Mouse (Mus musculus) C2C12 (cell line): ENCODE data around the gene Vmn1r228. TPM values are rescaled to one million over a fixed set of nuclear protein-coding genes. Genes with fewer than 3 reads are reported as not detected.

Experiments used
- H3K27me3 ChIP-seq: one replicate; pipeline ENCODE4 v1.6.1; 2011; ENCODE audit not compliant: control insufficient read depth, insufficient read depth, insufficient read length
- H3K36me3 ChIP-seq: one replicate; pipeline ENCODE4 v1.6.1; 2011; ENCODE audit not compliant: control insufficient read depth, insufficient read depth
- H3K4me3 ChIP-seq: one replicate; pipeline ENCODE4 v1.5.1; 2011; ENCODE audit warnings: mild to moderate bottlenecking, control low read depth; ENCODE audit not compliant: poor library complexity, insufficient read depth, severe bottlenecking
- H3K79me2 ChIP-seq: one replicate; pipeline ENCODE4 v1.6.1; 2011; ENCODE audit not compliant: control insufficient read depth, insufficient read depth
- H3K79me3 ChIP-seq: one replicate; pipeline ENCODE4 v1.6.1; 2011; ENCODE audit warnings: low read depth, control low read depth
- H3ac ChIP-seq: one replicate; pipeline ENCODE3; 2011; ENCODE audit warnings: low read depth; ENCODE audit not compliant: control insufficient read depth, insufficient read length
- CEBPB ChIP-seq: IDR thresholded peaks from one replicate; pipeline ENCODE4 v1.6.1; 2011; ENCODE audit warnings: low read depth, mild to moderate bottlenecking, control low read depth, moderate library complexity
- CTCF ChIP-seq: IDR thresholded peaks from one replicate; pipeline ENCODE4 v1.5.1; 2011; ENCODE audit not compliant: control insufficient read depth, insufficient read depth, insufficient read length
- FOSL1 ChIP-seq: IDR thresholded peaks from one replicate; pipeline ENCODE4 v1.8.0; 2011; ENCODE audit warnings: mild to moderate bottlenecking, low read length; ENCODE audit not compliant: poor library complexity, insufficient read depth, severe bottlenecking
- MAX ChIP-seq: IDR thresholded peaks from one replicate; pipeline ENCODE4 v1.6.1; 2011; ENCODE audit warnings: mild to moderate bottlenecking, control low read depth
- MYOD1 ChIP-seq: IDR thresholded peaks from one replicate; pipeline ENCODE4 v1.6.1; 2011; ENCODE audit warnings: low read depth; ENCODE audit not compliant: control insufficient read depth, insufficient read length
- MYOG ChIP-seq: IDR thresholded peaks from one replicate; pipeline ENCODE4 v1.6.1; 2011; ENCODE audit not compliant: control insufficient read depth, insufficient read length; ENCODE audit errors: extremely low read depth
- USF1 ChIP-seq: IDR thresholded peaks from one replicate; pipeline ENCODE4 v1.6.1; 2011; ENCODE audit warnings: low read depth, mild to moderate bottlenecking, control low read depth, moderate library complexity
- long read RNA-seq, 2 experiments: library from polyadenylated mRNA; unstranded; transcript quantifications; one replicate each; pipeline ENCODE4 v2.0.0; 2019 to 2020
- polyA plus RNA-seq: library from polyadenylated mRNA; unstranded; fragments of >200 nt; fragmentation: generic; extraction: Trizol; gene quantifications from one replicate; pipeline ENCODE4 v1.2.1, GENCODE M21; 2012; ENCODE audit warnings: missing spikeins

Gene Vmn1r228
- polyA plus RNA-seq, result not detected
- long read RNA-seq, experiment 1, result 0 reads
- long read RNA-seq, experiment 2, result 0 reads

- Histone ChIP-seq H3K79me2 (no peaks in the 10 kb centered on the region), H3K36me3 (no peaks in the 10 kb centered on the region), H3K27me3 (no peaks in the 10 kb centered on the region), H3K79me3 (no peaks in the 10 kb centered on the region), H3ac (no peak within 1 kb of the TSS), H3K4me3 (no peak within 1 kb of the TSS)
- TF ChIP-seq CEBPB, result no peak
- TF ChIP-seq FOSL1, result no peak
- TF ChIP-seq USF1, result no peak
- TF ChIP-seq MYOG, result no peak
- TF ChIP-seq MAX, result no peak
- no peak for TF ChIP-seq CTCF
- TF ChIP-seq MYOD1, result no peak
Measured at GRCm38 (mm10) chr17:20786057-20786456, at the start of gene Vmn1r228. Vmn1r228 (minus strand) TSS chr17:20786157.

DNA sequence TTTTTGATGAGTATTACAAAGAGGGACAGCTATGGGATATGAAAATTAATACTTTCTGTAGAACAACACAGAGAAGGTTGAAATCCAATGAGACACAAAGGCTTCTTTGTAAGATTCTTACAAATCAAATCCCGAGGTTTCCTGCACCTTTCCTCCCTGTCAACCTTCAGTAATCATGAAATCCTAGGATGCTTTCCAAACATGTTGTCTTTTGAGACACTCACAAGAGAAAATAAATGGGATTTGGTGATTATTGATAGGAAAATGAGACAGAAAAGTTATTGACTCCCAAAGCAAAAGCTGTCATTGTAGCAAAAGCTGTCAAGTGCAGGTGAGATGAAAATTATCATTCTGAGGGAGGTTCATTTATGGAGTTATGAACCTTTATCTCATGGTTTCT is 25.3 kb upstream of the Vmn1r228 start, which contains the start of gene Vmn1r229:
Vmn1r229 (plus strand) TSS at position 301 of the 400 bp plus-strand sequence.
- TF ChIP-seq MYOG (no peak), MYOD1 (no peak), CTCF (no peak), USF1 (no peak), MAX (no peak), CEBPB (no peak)
- Histone ChIP-seq H3K4me3 (no peak within 1 kb of the TSS), H3K27me3 (no peaks in the 10 kb centered on the region)

GRCm38 (mm10) chr17:20729543-20729942 is 56.4 kb downstream of the Vmn1r228 start, which contains the start of gene Vmn1r227:
Vmn1r227 (plus strand) TSS chr17:20729843.
- H3K79me2 ChIP-seq, result no peaks in the 10 kb centered on the region

More for the DNA sequence above, 25.3 kb upstream of the Vmn1r228 start, which contains the start of gene Vmn1r229:
- no peaks in the 10 kb centered on the region for H3K36me3 ChIP-seq
- H3ac ChIP-seq, result no peak within 1 kb of the TSS
- no peaks in the 10 kb centered on the region for H3K79me3 ChIP-seq
- no peaks in the 10 kb centered on the region for H3K79me2 ChIP-seq

More at GRCm38 (mm10) chr17:20729543-20729942, 56.4 kb downstream of the Vmn1r228 start, which contains the start of gene Vmn1r227:
- Histone ChIP-seq H3K27me3 (no peaks in the 10 kb centered on the region), H3K36me3 (no peaks in the 10 kb centered on the region), H3ac (no peak within 1 kb of the TSS), H3K79me3 (no peaks in the 10 kb centered on the region), H3K4me3 (no peak within 1 kb of the TSS)
- TF ChIP-seq FOSL1 (no peak), MYOG (no peak), USF1 (no peak), MYOD1 (no peak), CTCF (no peak), CEBPB (no peak)

Other genes starting within 250 kb of the Vmn1r228 start
- gene Vmn2r109, start 221.4 kb downstream of the Vmn1r228 start, polyA plus RNA-seq, result not detected
- not detected for gene Vmn2r110, start 189.7 kb downstream of the Vmn1r228 start, polyA plus RNA-seq
- not detected for gene Fpr-rs3, start 161.3 kb downstream of the Vmn1r228 start, polyA plus RNA-seq
- not detected for gene Vmn1r226, start 103.3 kb downstream of the Vmn1r228 start, polyA plus RNA-seq
- not detected for gene Vmn1r227, start 56.3 kb downstream of the Vmn1r228 start, polyA plus RNA-seq
- not detected for gene Vmn1r229, start 25.4 kb upstream of the Vmn1r228 start, polyA plus RNA-seq
- not detected for gene Vmn1r230, start 54.3 kb upstream of the Vmn1r228 start, polyA plus RNA-seq
- gene Vmn1r231, start 118.9 kb upstream of the Vmn1r228 start, polyA plus RNA-seq, result not detected
- not detected for gene Vmn1r232, start 133.6 kb upstream of the Vmn1r228 start, polyA plus RNA-seq
- 301 TPM for gene Ppp2r1a, start 159.2 kb upstream of the Vmn1r228 start, polyA plus RNA-seq
- gene Vmn1r233, start 210.3 kb upstream of the Vmn1r228 start, polyA plus RNA-seq, result not detected
- 2.8 TPM for gene Zfp160, start 222.7 kb upstream of the Vmn1r228 start, polyA plus RNA-seq